In genomic region chr5:46445122-46445521, GRCm38 (mm10) we compare ENCODE assay signal across 14 mouse cellular contexts.
A peak's percentile ranks its signal among the peaks of the same experiment; 100 is the strongest.
DNase-seq lines count a peak whose midpoint lies in the region; ATAC-seq and TF ChIP-seq lines count a peak whose summit lies in the region.
"Had no signal": no experiment of that assay in that cellular context is flagged by ENCODE, and none has a peak within 500 bp of the region (broad histone marks: within the 10 kb centered on the region; RNA-seq: fewer than 3 reads in every experiment).

No protein-coding gene starts in this region.

- DNase-seq in forebrain, embryonic 10.5 days (ENCODE audit: extremely low spot score, low spot score), result no peak
- DNase-seq in lung, postnatal 0 days (ENCODE audit: low spot score), result no peak
- no peak for DNase-seq in lung, adult 2 months
- DNase-seq in limb, embryonic 14.5 days (ENCODE audit: low spot score), result no peak
- DNase-seq in liver, postnatal 0 days, result no peak
- DNase-seq: gastrocnemius, adult 2 months; heart, postnatal 4 days; kidney, postnatal 36 days; left cerebral cortex, postnatal 4 days had no signal

- H3K4me3 ChIP-seq in forebrain, embryonic 10.5 days, result no peak overlapping the region
- no peak overlapping the region for H3K4me3 ChIP-seq in forebrain, embryonic 15.5 days
- no peak overlapping the region for H3K4me3 ChIP-seq in lung, postnatal 0 days (ENCODE audit: low read depth, low read length)
- no peak overlapping the region for H3K4me3 ChIP-seq in lung, adult 2 months (replicated peaks; ENCODE audit: extremely low read depth, low read depth, low read length)
- H3K4me3 ChIP-seq in limb, embryonic 14.5 days (replicated peaks; ENCODE audit: low read length), result no peak overlapping the region
- H3K4me3 ChIP-seq in stomach, embryonic 16.5 days (replicated peaks; ENCODE audit: low read length), result no peak overlapping the region
- no peak overlapping the region for H3K4me3 ChIP-seq in liver, postnatal 0 days (ENCODE audit: low read depth, low read length)
- H3K4me3 ChIP-seq: embryonic facial prominence, embryonic 12.5 days; gastrocnemius, adult 2 months had no signal

- peak overlapping the region; percentile 3; the same call in 1 of the 2 replicates for H3K27ac ChIP-seq in forebrain, embryonic 10.5 days
- H3K27ac ChIP-seq in forebrain, embryonic 15.5 days (replicated peaks), result no peak overlapping the region
- H3K27ac ChIP-seq in lung, postnatal 0 days (ENCODE audit: low read length), result no peak overlapping the region
- no peak overlapping the region for H3K27ac ChIP-seq in limb, embryonic 14.5 days (replicated peaks; ENCODE audit: low read depth, low read length)
- H3K27ac ChIP-seq in stomach, embryonic 16.5 days (ENCODE audit: low read length), result no peak overlapping the region
- no peak overlapping the region for H3K27ac ChIP-seq in liver, postnatal 0 days (ENCODE audit: low read depth)
- H3K27ac ChIP-seq: embryonic facial prominence, embryonic 12.5 days; gastrocnemius, adult 2 months; macrophage had no signal

- TF ChIP-seq POLR2A in lung, adult 2 months (IDR thresholded peaks at IDR 0.05; ENCODE audit: borderline replicate concordance, extremely low read depth, low read depth, low read length), result no peak
- TF ChIP-seq POLR2A in limb, embryonic 14.5 days (IDR thresholded peaks at IDR 0.05; ENCODE audit: borderline replicate concordance, extremely low read depth, insufficient read depth, insufficient read length), result no peak

- 58% methylated on average over 7 of the region's 7 CpGs for WGBS in forebrain, embryonic 10.5 days
- 20% methylated on average over 7 of the region's 7 CpGs for WGBS in forebrain, embryonic 15.5 days
- WGBS in lung, postnatal 0 days, result 21% methylated on average over 7 of the region's 7 CpGs
- 36% methylated on average over 7 of the region's 7 CpGs for WGBS in lung, adult 2 months
- WGBS in limb, embryonic 14.5 days, result 27% methylated on average over 7 of the region's 7 CpGs
- 45% methylated on average over 7 of the region's 7 CpGs for WGBS in stomach, embryonic 16.5 days
- WGBS in liver, postnatal 0 days (ENCODE audit: insufficient replicate concordance), result 50% methylated on average over 7 of the region's 7 CpGs

- no peak for ATAC-seq in forebrain, embryonic 15.5 days (replicated peaks)
- no peak for ATAC-seq in lung, postnatal 0 days
- no peak for ATAC-seq in limb, embryonic 14.5 days (ENCODE audit: low FRiP score, low read depth)
- no peak for ATAC-seq in stomach, embryonic 16.5 days (ENCODE audit: insufficient read depth, low FRiP score)
- no peak for ATAC-seq in granulocyte monocyte progenitor cell, adult 5-6 weeks (replicated peaks; ENCODE audit: poor library complexity, severe bottlenecking)
- ATAC-seq in liver, postnatal 0 days, result no peak

- H3K4me1 ChIP-seq in forebrain, embryonic 10.5 days, result peaks cover 25% of the 10 kb centered on the region
- H3K4me1 ChIP-seq in forebrain, embryonic 15.5 days, result peaks cover 24% of the 10 kb centered on the region
- H3K4me1 ChIP-seq in lung, postnatal 0 days (ENCODE audit: insufficient read depth, low read depth, low read length), result no peaks in the 10 kb centered on the region
- H3K4me1 ChIP-seq in lung, adult 2 months (ENCODE audit: control insufficient read depth, insufficient read depth, low read length), result no peaks in the 10 kb centered on the region
- peaks cover 4% of the 10 kb centered on the region; the same call in 1 of the 2 replicates for H3K4me1 ChIP-seq in limb, embryonic 14.5 days (ENCODE audit: control insufficient read depth, insufficient read depth, low read length)
- H3K4me1 ChIP-seq in stomach, embryonic 16.5 days (ENCODE audit: control insufficient read depth, insufficient read depth, low read length), result no peaks in the 10 kb centered on the region
- no peaks in the 10 kb centered on the region for H3K4me1 ChIP-seq in liver, postnatal 0 days (ENCODE audit: insufficient read depth)

- H3K9ac ChIP-seq in forebrain, embryonic 15.5 days (replicated peaks), result no peak overlapping the region
- H3K9ac ChIP-seq in lung, postnatal 0 days (replicated peaks; ENCODE audit: low read depth), result no peak overlapping the region
- H3K9ac ChIP-seq in limb, embryonic 14.5 days (ENCODE audit: low read depth, low read length, severe bottlenecking), result peak overlapping the region; percentile 8; the same call in 1 of the 2 replicates
- no peak overlapping the region for H3K9ac ChIP-seq in stomach, embryonic 16.5 days (ENCODE audit: low read length)
- no peak overlapping the region for H3K9ac ChIP-seq in liver, postnatal 0 days (replicated peaks)
- H3K9ac ChIP-seq: embryonic facial prominence, embryonic 12.5 days had no signal

- H3K27me3 ChIP-seq in forebrain, embryonic 10.5 days (ENCODE audit: poor library complexity, severe bottlenecking), result no peaks in the 10 kb centered on the region
- H3K27me3 ChIP-seq in forebrain, embryonic 15.5 days, result no peaks in the 10 kb centered on the region
- no peaks in the 10 kb centered on the region for H3K27me3 ChIP-seq in lung, postnatal 0 days (replicated peaks; ENCODE audit: insufficient read depth, low read length)
- H3K27me3 ChIP-seq in limb, embryonic 14.5 days (ENCODE audit: control insufficient read depth, insufficient read depth, low read length), result no peaks in the 10 kb centered on the region
- H3K27me3 ChIP-seq in stomach, embryonic 16.5 days (ENCODE audit: control insufficient read depth, insufficient read depth, low read length), result no peaks in the 10 kb centered on the region
- no peaks in the 10 kb centered on the region for H3K27me3 ChIP-seq in liver, postnatal 0 days (ENCODE audit: insufficient read depth, low read length)
- H3K27me3 ChIP-seq: embryonic facial prominence, embryonic 12.5 days had no signal

- H3K9me3 ChIP-seq in forebrain, embryonic 10.5 days, result no peaks in the 10 kb centered on the region
- H3K9me3 ChIP-seq in forebrain, embryonic 15.5 days, result no peaks in the 10 kb centered on the region
- H3K9me3 ChIP-seq in lung, postnatal 0 days (ENCODE audit: low read length), result no peaks in the 10 kb centered on the region
- H3K9me3 ChIP-seq in limb, embryonic 14.5 days (ENCODE audit: control insufficient read depth, low read length), result no peaks in the 10 kb centered on the region
- H3K9me3 ChIP-seq in stomach, embryonic 16.5 days (replicated peaks; ENCODE audit: control insufficient read depth, low read length), result no peaks in the 10 kb centered on the region
- H3K9me3 ChIP-seq in liver, postnatal 0 days (ENCODE audit: low read length), result no peaks in the 10 kb centered on the region
- H3K9me3 ChIP-seq: embryonic facial prominence, embryonic 12.5 days had no signal

- H3K4me2 ChIP-seq in forebrain, embryonic 15.5 days (replicated peaks), result no peak overlapping the region
- H3K4me2 ChIP-seq in lung, postnatal 0 days (replicated peaks; ENCODE audit: low read depth, low read length), result peak overlapping the region; percentile 14; the same call in 1 of the 2 replicates
- H3K4me2 ChIP-seq in limb, embryonic 14.5 days (replicated peaks; ENCODE audit: low read depth, low read length, severe bottlenecking), result 0 out of 2 replicates have a peak overlapping the region, but pooled peaks have one; percentile 13
- peak overlapping the region; percentile 5; the same call in 1 of the 2 replicates for H3K4me2 ChIP-seq in stomach, embryonic 16.5 days (ENCODE audit: low read depth, low read length)
- H3K4me2 ChIP-seq in liver, postnatal 0 days (ENCODE audit: low read depth, low read length), result no peak overlapping the region
- H3K4me2 ChIP-seq: embryonic facial prominence, embryonic 12.5 days had no signal

- no peak for TF ChIP-seq EP300 in lung, postnatal 0 days (IDR thresholded peaks at IDR 0.05)
- TF ChIP-seq EP300 in liver, postnatal 0 days (IDR thresholded peaks at IDR 0.05; ENCODE audit: low read depth), result no peak

- H3K36me3 ChIP-seq in forebrain, embryonic 10.5 days (replicated peaks), result no peaks in the 10 kb centered on the region
- H3K36me3 ChIP-seq in forebrain, embryonic 15.5 days, result no peaks in the 10 kb centered on the region
- H3K36me3 ChIP-seq in lung, postnatal 0 days (ENCODE audit: insufficient read depth, low read length), result no peaks in the 10 kb centered on the region
- H3K36me3 ChIP-seq in limb, embryonic 14.5 days (ENCODE audit: control insufficient read depth, insufficient read depth, low read length), result no peaks in the 10 kb centered on the region
- H3K36me3 ChIP-seq in stomach, embryonic 16.5 days (ENCODE audit: control insufficient read depth, insufficient read depth, low read length), result no peaks in the 10 kb centered on the region
- H3K36me3 ChIP-seq in liver, postnatal 0 days (replicated peaks; ENCODE audit: insufficient read depth, low read length), result no peaks in the 10 kb centered on the region
- H3K36me3 ChIP-seq: embryonic facial prominence, embryonic 12.5 days had no signal

- no peak for TF ChIP-seq CTCF in lung, postnatal 0 days (IDR thresholded peaks at IDR 0.05)
- no peak for TF ChIP-seq CTCF in lung, adult 2 months (IDR thresholded peaks at IDR 0.05; ENCODE audit: insufficient read depth, low read length)
- TF ChIP-seq CTCF in liver, postnatal 0 days (IDR thresholded peaks at IDR 0.05; ENCODE audit: low read depth), result no peak

Comparison
In these comparisons a context has a peak if more than half of its experiments do, and no peak if none do; other contexts are left out.
1. H3K4me2 ChIP-seq: peak in lung, postnatal 0 days (single experiment), limb, embryonic 14.5 days (single experiment) and stomach, embryonic 16.5 days (single experiment); none in forebrain, embryonic 15.5 days (single experiment) and liver, postnatal 0 days (single experiment).